Mouse (Mus musculus) ES-Bruce4 (cell line): Measurements from ENCODE around the gene Mllt6. TPM values are rescaled to one million over a fixed set of nuclear protein-coding genes. Genes with fewer than 3 reads are reported as not detected.
A peak's percentile ranks its signal among the peaks of the same experiment; 100 is the strongest.
"Not testable (repeated sequence)": the region's sequence is repeated elsewhere in the genome, so short reads cannot be mapped to it uniquely, and the experiment has no call there.

ENCODE experiments used
- H3K27ac ChIP-seq: 2 replicates; pipeline ENCODE4 v1.5.1; 2012; ENCODE audit warnings: low read length, inconsistent platforms; ENCODE audit not compliant: insufficient read depth
- H3K27me3 ChIP-seq: 2 replicates; pipeline ENCODE4 v1.6.1; 2012; ENCODE audit warnings: mild to moderate bottlenecking, low read length, inconsistent platforms; ENCODE audit not compliant: control insufficient read depth, poor library complexity, insufficient read depth, severe bottlenecking
- H3K36me3 ChIP-seq: 2 replicates; pipeline ENCODE4 v1.6.1; 2012; ENCODE audit warnings: inconsistent platforms, mild to moderate bottlenecking, low read length, moderate library complexity; ENCODE audit not compliant: control insufficient read depth, poor library complexity, insufficient read depth, severe bottlenecking
- H3K4me1 ChIP-seq: one replicate; pipeline ENCODE4 v1.8.1; 2011; ENCODE audit warnings: low read length; ENCODE audit not compliant: control insufficient read depth, insufficient read depth
- H3K4me3 ChIP-seq: 2 replicates; pipeline ENCODE4 v1.5.1; 2011; ENCODE audit warnings: low read depth, mild to moderate bottlenecking, low read length
- H3K9ac ChIP-seq: 2 replicates; pipeline ENCODE4 v1.6.1; 2012; ENCODE audit warnings: low read depth, mild to moderate bottlenecking, inconsistent platforms; ENCODE audit not compliant: poor library complexity, severe bottlenecking
- H3K9me3 ChIP-seq: replicated peaks from 2 replicates; pipeline ENCODE4 v1.6.1; 2012; ENCODE audit warnings: mild to moderate bottlenecking, low read length, inconsistent platforms; ENCODE audit not compliant: control insufficient read depth, poor library complexity, insufficient read depth, severe bottlenecking
- CTCF ChIP-seq: IDR thresholded peaks from one replicate; pipeline ENCODE4 v1.8.1; 2011; ENCODE audit warnings: low read depth, low read length
- EP300 ChIP-seq: IDR thresholded peaks from 2 replicates; pipeline ENCODE4 v1.6.1; 2011; ENCODE audit warnings: low read depth, low read length; ENCODE audit not compliant: insufficient read depth
- POLR2A ChIP-seq: IDR thresholded peaks from one replicate; pipeline ENCODE4 v1.8.1; 2011; ENCODE audit warnings: low read length; ENCODE audit not compliant: insufficient read depth
- polyA plus RNA-seq: library from polyadenylated mRNA; stranded (reverse); fragments of >200 nt; gene quantifications from 2 replicates; pipeline ENCODE4 v1.2.4, GENCODE M21; 2011; ENCODE audit warnings: low read depth; ENCODE audit not compliant: missing spikeins, insufficient read depth, insufficient read length

Mllt6 gene
- polyA plus RNA-seq, 1 experiment, result 25.2 TPM

- TF ChIP-seq EP300 (no peak), CTCF (no peak), POLR2A (no peak)
- Histone ChIP-seq H3K27me3 (no peaks in the 10 kb centered on the region), H3K9ac (peak overlapping the region; percentile 97), H3K4me3 (peak overlapping the region; percentile 90), H3K27ac (no peak overlapping the region), H3K9me3 (no peaks in the 10 kb centered on the region), H3K4me1 (no peaks in the 10 kb centered on the region), H3K36me3 (peaks cover 6% of the 10 kb centered on the region)
These were observed 37.7 kb downstream of the Mllt6 start for GRCm38 (mm10) chr11:97700746-97701580.

- no peaks in the 10 kb centered on the region for H3K4me1 ChIP-seq
- H3K36me3 ChIP-seq, result peaks cover 14% of the 10 kb centered on the region
These were observed 38.6 kb downstream of the Mllt6 start for GRCm38 (mm10) chr11:97701581-97702392.

GRCm38 (mm10) chr11:97702393-97702745, 39.2 kb downstream of the Mllt6 start:
- H3K36me3 ChIP-seq, result peaks cover 20% of the 10 kb centered on the region
- no peaks in the 10 kb centered on the region for H3K27me3 ChIP-seq
- TF ChIP-seq POLR2A (no peak), CTCF (no peak), EP300 (peak; percentile 60; the same call in 1 of the 2 replicates)
- peak overlapping the region; percentile 66 for H3K9ac ChIP-seq
- H3K27ac ChIP-seq, result peak overlapping the region; percentile 1; the same call in 1 of the 2 replicates
- H3K4me3 ChIP-seq, result peak overlapping the region; percentile 78
- H3K4me1 ChIP-seq, result no peaks in the 10 kb centered on the region
- H3K9me3 ChIP-seq, result no peaks in the 10 kb centered on the region

More at GRCm38 (mm10) chr11:97701581-97702392, 38.6 kb downstream of the Mllt6 start:
- H3K4me3 ChIP-seq, result no peak overlapping the region
- no peak overlapping the region for H3K9ac ChIP-seq
- H3K27ac ChIP-seq, result no peak overlapping the region
- TF ChIP-seq POLR2A, result no peak
- no peak for TF ChIP-seq EP300
- no peak for TF ChIP-seq CTCF
- no peaks in the 10 kb centered on the region for H3K27me3 ChIP-seq
- H3K9me3 ChIP-seq, result no peaks in the 10 kb centered on the region

- Histone ChIP-seq H3K9ac (peak within 1 kb of the TSS; percentile 84), H3K27ac (peak within 1 kb of the TSS; percentile 49), H3K36me3 (peaks cover 26% of the 10 kb centered on the region), H3K27me3 (no peaks in the 10 kb centered on the region), H3K4me3 (peak within 1 kb of the TSS; percentile 98), H3K9me3 (no peaks in the 10 kb centered on the region), H3K4me1 (no peaks in the 10 kb centered on the region)
- peak; percentile 84 for TF ChIP-seq POLR2A
- TF ChIP-seq CTCF, result no peak
- TF ChIP-seq EP300, result 0 out of 2 replicates have a peak, but pooled peaks have one; percentile 58
These were observed 40.0 kb downstream of the Mllt6 start, which contains the start of gene Psmb3 for GRCm38 (mm10) chr11:97703039-97703826. TSS of gene Psmb3 (plus strand) at chr11:97703399.

- not testable (repeated sequence) for H3K27ac ChIP-seq
- peaks cover 49% of the 10 kb centered on the region for H3K36me3 ChIP-seq
These were observed 46.9 kb downstream of the Mllt6 start for GRCm38 (mm10) chr11:97710067-97710466.

More at GRCm38 (mm10) chr11:97710067-97710466, 46.9 kb downstream of the Mllt6 start:
- not testable (repeated sequence) for H3K9me3 ChIP-seq, H3K4me1 ChIP-seq, H3K9ac ChIP-seq, H3K4me3 ChIP-seq, H3K27me3 ChIP-seq
